Mouse (Mus musculus): ENCODE measurements around the gene Lekr1. TPM values are rescaled to one million over a fixed set of nuclear protein-coding genes. Genes with fewer than 3 reads are reported as not detected.
A peak's percentile ranks its signal among the peaks of the same experiment; 100 is the strongest.

Gene Lekr1
- polyA plus RNA-seq, 1 experiment from 2014 or later: 3.4 TPM

- WGBS: 38% methylated on average over 8 of the region's 8 CpGs
- Histone ChIP-seq H3K27ac (ENCODE audit: low read depth, low read length) (peak overlapping the region; percentile 47; the same call in 1 of the 2 replicates), H3K36me3 (ENCODE audit: control insufficient read depth, insufficient read depth) (no peaks in the 10 kb centered on the region), H3K4me3 (ENCODE audit: low read depth, low read length) (no peak overlapping the region), H3K4me1 (replicated peaks; ENCODE audit: control insufficient read depth, insufficient read depth, low read length) (no peaks in the 10 kb centered on the region), H3K27me3 (replicated peaks; ENCODE audit: control insufficient read depth, insufficient read depth, low read length) (no peaks in the 10 kb centered on the region), H3K9ac (ENCODE audit: low read depth, low read length) (no peak overlapping the region), H3K4me2 (replicated peaks; ENCODE audit: low read depth) (peak overlapping the region; percentile 35; the same call in 1 of the 2 replicates), H3K9me3 (ENCODE audit: control insufficient read depth) (no peaks in the 10 kb centered on the region)
- no peak for TF ChIP-seq CTCF (IDR thresholded peaks at IDR 0.05; ENCODE audit: low read depth)
- no peak for ATAC-seq
Measured at GRCm38 (mm10) chr3:65673725-65674124, 7.7 kb downstream of the Lekr1 start.

GRCm38 (mm10) chr3:65680612-65681011, 14.6 kb downstream of the Lekr1 start:
- no peak overlapping the region for H3K4me2 ChIP-seq (replicated peaks; ENCODE audit: low read depth)
- no peak for ATAC-seq
- no peak overlapping the region for H3K4me3 ChIP-seq (ENCODE audit: low read depth, low read length)
- no peaks in the 10 kb centered on the region for H3K9me3 ChIP-seq (ENCODE audit: control insufficient read depth)
- no peak for TF ChIP-seq CTCF (IDR thresholded peaks at IDR 0.05; ENCODE audit: low read depth)
- H3K27me3 ChIP-seq (replicated peaks; ENCODE audit: control insufficient read depth, insufficient read depth, low read length): no peaks in the 10 kb centered on the region
- no peak overlapping the region for H3K9ac ChIP-seq (ENCODE audit: low read depth, low read length)
- no peaks in the 10 kb centered on the region for H3K4me1 ChIP-seq (replicated peaks; ENCODE audit: control insufficient read depth, insufficient read depth, low read length)
- no peak overlapping the region for H3K27ac ChIP-seq (ENCODE audit: low read depth, low read length)
- H3K36me3 ChIP-seq (ENCODE audit: control insufficient read depth, insufficient read depth): no peaks in the 10 kb centered on the region
- 83% methylated on average over 1 of the region's 1 CpGs for WGBS

- no peak overlapping the region for H3K4me2 ChIP-seq (replicated peaks; ENCODE audit: low read depth)
- no peaks in the 10 kb centered on the region for H3K27me3 ChIP-seq (replicated peaks; ENCODE audit: control insufficient read depth, insufficient read depth, low read length)
- no peaks in the 10 kb centered on the region for H3K4me1 ChIP-seq (replicated peaks; ENCODE audit: control insufficient read depth, insufficient read depth, low read length)
- no peak for ATAC-seq
- 25% methylated on average over 2 of the region's 2 CpGs for WGBS
- H3K9ac ChIP-seq (ENCODE audit: low read depth, low read length): no peak overlapping the region
- H3K9me3 ChIP-seq (ENCODE audit: control insufficient read depth): no peaks in the 10 kb centered on the region
- TF ChIP-seq CTCF (IDR thresholded peaks at IDR 0.05; ENCODE audit: low read depth): no peak
- H3K4me3 ChIP-seq (ENCODE audit: low read depth, low read length): no peak overlapping the region
- H3K36me3 ChIP-seq (ENCODE audit: control insufficient read depth, insufficient read depth): no peaks in the 10 kb centered on the region
- H3K27ac ChIP-seq (ENCODE audit: low read depth, low read length): no peak overlapping the region
Measured at GRCm38 (mm10) chr3:65689705-65690104, 23.7 kb downstream of the Lekr1 start.

- Histone ChIP-seq H3K9ac (ENCODE audit: low read depth, low read length) (no peak overlapping the region), H3K27ac (ENCODE audit: low read depth, low read length) (no peak overlapping the region), H3K4me1 (replicated peaks; ENCODE audit: control insufficient read depth, insufficient read depth, low read length) (no peaks in the 10 kb centered on the region), H3K4me2 (replicated peaks; ENCODE audit: low read depth) (no peak overlapping the region), H3K4me3 (ENCODE audit: low read depth, low read length) (no peak overlapping the region), H3K9me3 (ENCODE audit: control insufficient read depth) (no peaks in the 10 kb centered on the region), H3K27me3 (replicated peaks; ENCODE audit: control insufficient read depth, insufficient read depth, low read length) (no peaks in the 10 kb centered on the region), H3K36me3 (ENCODE audit: control insufficient read depth, insufficient read depth) (no peaks in the 10 kb centered on the region)
- 88% methylated on average over 2 of the region's 2 CpGs for WGBS
- no peak for ATAC-seq
- no peak for TF ChIP-seq CTCF (IDR thresholded peaks at IDR 0.05; ENCODE audit: low read depth)
Measured at GRCm38 (mm10) chr3:65690850-65691249, 24.8 kb downstream of the Lekr1 start.

GRCm38 (mm10) chr3:65699704-65700103, 33.7 kb downstream of the Lekr1 start:
- Histone ChIP-seq H3K4me2 (replicated peaks; ENCODE audit: low read depth) (no peak overlapping the region), H3K4me3 (ENCODE audit: low read depth, low read length) (no peak overlapping the region), H3K4me1 (replicated peaks; ENCODE audit: control insufficient read depth, insufficient read depth, low read length) (no peaks in the 10 kb centered on the region), H3K36me3 (ENCODE audit: control insufficient read depth, insufficient read depth) (no peaks in the 10 kb centered on the region), H3K9ac (ENCODE audit: low read depth, low read length) (no peak overlapping the region), H3K27me3 (replicated peaks; ENCODE audit: control insufficient read depth, insufficient read depth, low read length) (no peaks in the 10 kb centered on the region), H3K9me3 (ENCODE audit: control insufficient read depth) (no peaks in the 10 kb centered on the region), H3K27ac (ENCODE audit: low read depth, low read length) (no peak overlapping the region)
- ATAC-seq: no peak
- TF ChIP-seq CTCF (IDR thresholded peaks at IDR 0.05; ENCODE audit: low read depth): no peak
- WGBS: 74% methylated on average over 1 of the region's 1 CpGs

GRCm38 (mm10) chr3:65714372-65714771, 48.3 kb downstream of the Lekr1 start:
- Histone ChIP-seq H3K4me3 (ENCODE audit: low read depth, low read length) (no peak overlapping the region), H3K27me3 (replicated peaks; ENCODE audit: control insufficient read depth, insufficient read depth, low read length) (no peaks in the 10 kb centered on the region), H3K27ac (ENCODE audit: low read depth, low read length) (no peak overlapping the region), H3K4me2 (replicated peaks; ENCODE audit: low read depth) (no peak overlapping the region), H3K9me3 (ENCODE audit: control insufficient read depth) (no peaks in the 10 kb centered on the region), H3K4me1 (replicated peaks; ENCODE audit: control insufficient read depth, insufficient read depth, low read length) (no peaks in the 10 kb centered on the region), H3K9ac (ENCODE audit: low read depth, low read length) (no peak overlapping the region), H3K36me3 (ENCODE audit: control insufficient read depth, insufficient read depth) (no peaks in the 10 kb centered on the region)
- no peak for ATAC-seq
- 75% methylated on average over 3 of the region's 3 CpGs for WGBS
- no peak for TF ChIP-seq CTCF (IDR thresholded peaks at IDR 0.05; ENCODE audit: low read depth)

- Histone ChIP-seq H3K4me2 (replicated peaks; ENCODE audit: low read depth) (no peak overlapping the region), H3K36me3 (ENCODE audit: control insufficient read depth, insufficient read depth) (no peaks in the 10 kb centered on the region), H3K9ac (ENCODE audit: low read depth, low read length) (no peak overlapping the region), H3K9me3 (ENCODE audit: control insufficient read depth) (no peaks in the 10 kb centered on the region), H3K4me1 (replicated peaks; ENCODE audit: control insufficient read depth, insufficient read depth, low read length) (no peaks in the 10 kb centered on the region), H3K27ac (ENCODE audit: low read depth, low read length) (no peak overlapping the region), H3K27me3 (replicated peaks; ENCODE audit: control insufficient read depth, insufficient read depth, low read length) (no peaks in the 10 kb centered on the region), H3K4me3 (ENCODE audit: low read depth, low read length) (no peak overlapping the region)
- 78% methylated on average over 2 of the region's 2 CpGs for WGBS
- no peak for ATAC-seq
- no peak for TF ChIP-seq CTCF (IDR thresholded peaks at IDR 0.05; ENCODE audit: low read depth)
Measured at GRCm38 (mm10) chr3:65717406-65717805, 51.4 kb downstream of the Lekr1 start.
